Mouse (Mus musculus): ENCODE data around the gene Pxt1. TPM values are rescaled to one million over a fixed set of nuclear protein-coding genes. Genes with fewer than 3 reads are reported as not detected.

Pxt1 gene
- not detected in 4 replicates for total RNA-seq (2023)

DNA sequence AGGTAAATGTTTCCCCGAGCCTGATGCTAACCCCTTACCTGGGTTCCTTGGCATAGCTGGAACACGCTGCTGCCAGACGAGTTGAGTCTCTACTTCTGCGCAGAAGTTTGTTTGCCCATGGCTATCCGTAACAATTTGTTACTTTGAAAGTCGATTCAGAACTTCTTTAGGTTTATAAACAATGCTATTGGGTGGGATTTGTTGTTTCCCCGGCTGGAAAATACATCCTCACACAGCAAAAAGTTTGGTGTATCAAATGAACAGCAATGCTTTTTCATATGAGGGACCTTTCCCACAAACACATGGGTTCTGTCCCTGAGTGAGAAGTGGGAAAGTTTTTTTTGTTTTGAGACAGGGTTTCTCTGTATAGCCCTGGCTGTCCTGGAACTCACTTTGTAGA is at the start of gene Pxt1:
Gene Pxt1 (minus strand): TSS at position 101 of the 400 bp plus-strand sequence.

DNA sequence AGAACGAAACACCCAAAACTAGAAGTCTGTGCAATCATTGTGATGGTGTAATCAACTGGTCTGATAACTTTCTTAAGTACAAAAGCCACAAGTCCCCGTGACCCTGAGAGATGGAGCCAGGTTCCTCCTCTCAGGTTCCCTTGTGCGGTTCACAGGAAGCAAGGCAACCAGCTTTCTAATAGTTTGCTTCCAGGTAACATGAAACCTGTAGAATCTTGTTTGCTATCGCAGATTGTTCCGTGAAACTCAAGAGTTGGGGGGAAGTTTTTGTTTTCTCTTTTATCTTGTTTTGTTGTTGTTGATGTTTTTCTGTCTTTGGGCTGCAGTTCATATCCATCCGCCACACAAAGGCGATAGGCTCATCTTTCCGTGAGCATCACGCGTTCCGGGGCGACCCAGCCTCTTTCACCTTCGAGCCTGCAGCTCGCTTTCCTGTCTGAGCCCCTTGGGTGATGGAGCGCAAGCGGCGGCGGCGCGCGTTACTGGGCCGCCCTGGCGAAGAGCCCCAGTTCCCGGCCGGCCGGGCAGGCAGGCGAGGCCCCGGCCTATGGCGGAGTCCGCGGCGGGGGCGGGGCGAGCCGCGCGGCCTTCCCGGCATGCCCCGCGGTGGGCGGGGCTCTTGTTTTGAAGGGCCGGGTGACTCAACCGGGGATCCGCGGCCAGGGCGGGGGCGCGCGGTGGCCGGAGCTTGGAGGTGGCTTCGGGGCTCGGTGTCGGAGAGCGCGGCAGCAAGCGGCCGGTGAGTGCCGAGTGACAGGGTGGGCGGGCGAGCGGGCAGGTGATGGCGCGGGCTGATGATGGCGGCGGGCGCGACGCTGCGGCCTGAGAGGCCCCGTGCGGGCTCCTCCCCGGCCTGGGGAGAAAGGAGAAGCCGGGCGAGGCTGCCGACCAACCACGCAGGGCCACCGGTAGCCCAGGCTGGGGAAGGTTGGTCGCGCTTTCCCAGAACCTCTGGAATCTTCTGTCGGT is 8.5 kb upstream of the Pxt1 start, which contains the start of gene Kctd20:
Gene Kctd20 (plus strand): TSS at position 120 of the 969 bp plus-strand sequence.

DNA sequence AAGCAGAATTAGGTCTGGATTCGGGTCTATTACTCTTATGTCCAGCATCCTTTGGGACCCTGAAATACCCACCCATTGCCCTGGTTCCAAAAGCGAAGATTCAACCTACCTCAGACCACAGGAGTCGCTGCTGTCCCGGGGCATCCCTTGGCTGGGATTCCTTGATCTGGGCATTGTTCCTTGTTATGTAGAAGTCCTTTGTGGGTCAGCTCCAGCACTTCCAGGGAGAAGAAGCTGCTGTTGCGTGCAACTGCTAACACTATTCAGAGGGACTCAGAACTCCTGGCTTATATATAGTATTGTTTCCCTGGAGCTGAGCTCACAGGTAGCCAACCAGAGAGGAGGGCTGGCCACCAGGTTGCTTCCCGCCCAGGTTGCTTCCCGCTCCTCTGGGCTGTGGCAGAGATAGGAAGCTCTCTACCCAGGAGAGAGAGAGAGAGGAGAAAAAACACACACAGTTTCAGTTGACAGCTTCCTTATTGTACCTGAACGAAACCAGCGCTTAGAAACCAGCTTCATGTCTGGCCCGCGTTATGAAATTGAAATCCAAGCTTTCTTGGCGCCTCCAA is 28.5 kb downstream of the Pxt1 start, which contains the start of gene 4930539E08Rik:
Gene 4930539E08Rik (minus strand): TSS at position 265 of the 569 bp plus-strand sequence.

Other genes starting within 250 kb of the Pxt1 start
- gene AC170998.1, start 217.8 kb downstream of the Pxt1 start, total RNA-seq (2023): 7.3 to 8.5 TPM (median 7.7 TPM) in 4 replicates
- 0.78 TPM in 1 of 4 replicates, not detected in the others for gene Mapk13, start 174.5 kb downstream of the Pxt1 start, total RNA-seq (2023)
- gene Brpf3, start 142.8 kb downstream of the Pxt1 start, total RNA-seq (2023): 57.6 to 84.2 TPM (median 60.5 TPM) in 4 replicates
- 0.12 to 0.18 TPM in 2 of 4 replicates, not detected in the others for gene Pnpla1, start 85.4 kb downstream of the Pxt1 start, total RNA-seq (2023)
- 0.23 to 0.57 TPM in 2 of 4 replicates, not detected in the others for gene 4930539E08Rik, start 28.5 kb downstream of the Pxt1 start, total RNA-seq (2023)
- gene Kctd20, start 8.1 kb upstream of the Pxt1 start, total RNA-seq (2023): 64.8 to 83.2 TPM (median 78.0 TPM) in 4 replicates
- 164 to 178 TPM (median 168 TPM) in 4 replicates for gene Stk38, start 64.2 kb upstream of the Pxt1 start, total RNA-seq (2023)
- 518 to 567 TPM (median 548 TPM) in 4 replicates for gene Srsf3, start 88.8 kb upstream of the Pxt1 start, total RNA-seq (2023)
- gene Cdkn1a, start 147.1 kb upstream of the Pxt1 start, total RNA-seq (2023): 3.9 to 6.7 TPM (median 6.2 TPM) in 4 replicates
- gene Rab44, start 170.3 kb upstream of the Pxt1 start, total RNA-seq (2023): 0.15 to 1.1 TPM (median 0.50 TPM) in 3 of 4 replicates, not detected in the other